Mouse (Mus musculus) embryonic facial prominence, embryonic 15.5 days (tissue): Measurements from ENCODE around the gene Zfp383. TPM values are rescaled to one million over a fixed set of nuclear protein-coding genes. Genes with fewer than 3 reads are reported as not detected.

ENCODE experiments used
- microRNA-seq: library from miRNA; unstranded; fragments of <30 nt; microRNA quantifications from one replicate; pipeline ENCODE4, GENCODE M21; 2016; ENCODE audit warnings: borderline number of aligned reads
- polyA plus RNA-seq: library from polyadenylated mRNA; unstranded; fragments of >200 nt; fragmentation: Nextera tagmentation; extraction: Ambion mirVana; gene quantifications from 2 replicates; pipeline ENCODE4 v1.2.1, GENCODE M21; 2015

Zfp383 gene
- polyA plus RNA-seq, 1 experiment from 2014 or later: 5.3 TPM

Small RNAs within 50 kb of the gene (microRNA-seq; reads per million reads assigned to microRNA genes)
- not detected for gene Mir7668

Other genes with a start within 250 kb of the Zfp383 start
- not detected in 2 replicates for gene Catsperg2, start 181.2 kb upstream of the Zfp383 start, polyA plus RNA-seq
- gene Zfp84, start 139.7 kb upstream of the Zfp383 start, polyA plus RNA-seq: 13.1 and 14.7 TPM in 2 replicates
- gene Zfp30, start 124.2 kb upstream of the Zfp383 start, polyA plus RNA-seq: 8.9 and 10.5 TPM in 2 replicates
- 14.1 and 14.6 TPM in 2 replicates for gene Zfp790, start 92.1 kb upstream of the Zfp383 start, polyA plus RNA-seq
- 4.8 and 5.6 TPM in 2 replicates for gene Zfp940, start 54.6 kb upstream of the Zfp383 start, polyA plus RNA-seq
- gene Zfp420, start 48.2 kb upstream of the Zfp383 start, polyA plus RNA-seq: 6.4 and 6.5 TPM in 2 replicates
- 11.8 and 11.9 TPM in 2 replicates for gene Zfp27, start 1.7 kb upstream of the Zfp383 start, polyA plus RNA-seq
- gene Zfp74, start 45.9 kb downstream of the Zfp383 start, polyA plus RNA-seq: 9.1 and 11.4 TPM in 2 replicates
- 18.4 and 22.6 TPM in 2 replicates for gene Zfp568, start 75.7 kb downstream of the Zfp383 start, polyA plus RNA-seq
- 5.3 and 6.7 TPM in 2 replicates for gene Zfp14, start 143.2 kb downstream of the Zfp383 start, polyA plus RNA-seq
- 7.9 and 8.3 TPM in 2 replicates for gene Zfp82, start 164.7 kb downstream of the Zfp383 start, polyA plus RNA-seq
- 0.73 and 1.9 TPM in 2 replicates for gene Gm26920, start 182.2 kb downstream of the Zfp383 start, polyA plus RNA-seq
- gene Zfp566, start 182.3 kb downstream of the Zfp383 start, polyA plus RNA-seq: 9.4 and 10.6 TPM in 2 replicates
- gene Zfp260, start 186.6 kb downstream of the Zfp383 start, polyA plus RNA-seq: 120 and 122 TPM in 2 replicates
- gene Zfp382, start 213.7 kb downstream of the Zfp383 start, polyA plus RNA-seq: 14.6 and 15.4 TPM in 2 replicates